In genomic region chr13:83574866-83575265, GRCm38 (mm10) we compare ENCODE assay signal across 22 mouse cellular contexts.
A peak's percentile ranks its signal among the peaks of the same experiment; 100 is the strongest.
DNase-seq lines count a peak whose midpoint lies in the region; ATAC-seq and TF ChIP-seq lines count a peak whose summit lies in the region.
"Had no signal": no experiment of that assay in that cellular context is flagged by ENCODE, and none has a peak within 500 bp of the region (broad histone marks: within the 10 kb centered on the region; RNA-seq: fewer than 3 reads in every experiment).

No protein-coding gene starts in this region.

- no peaks in the 10 kb centered on the region for H3K9me3 ChIP-seq in heart, embryonic 15.5 days (replicated peaks)
- H3K9me3 ChIP-seq: embryonic facial prominence, embryonic 13.5 days; hindbrain, embryonic 13.5 days; limb, embryonic 10.5 days; liver, embryonic 12.5 days; neural tube, embryonic 13.5 days; stomach, embryonic 15.5 days had no signal

- no peak overlapping the region for H3K4me3 ChIP-seq in heart, embryonic 15.5 days
- peak overlapping the region; percentile 10 for H3K4me3 ChIP-seq in lung, adult 2 months (replicated peaks; ENCODE audit: extremely low read depth, low read depth, low read length)
- no peak overlapping the region for H3K4me3 ChIP-seq in brown adipose tissue, adult 24 weeks (ENCODE audit: insufficient read depth, low read depth, low read length)
- H3K4me3 ChIP-seq: embryonic facial prominence, embryonic 13.5 days; hindbrain, embryonic 13.5 days; limb, embryonic 10.5 days; liver, embryonic 12.5 days; neural tube, embryonic 13.5 days; stomach, embryonic 15.5 days had no signal

- no peak for ATAC-seq in heart, embryonic 15.5 days (replicated peaks; ENCODE audit: insufficient number of reproducible peaks, insufficient read depth, low FRiP score, low read depth)
- ATAC-seq in neutrophil, adult 5-6 weeks (ENCODE audit: extremely low read depth, insufficient number of reproducible peaks, low FRiP score, poor library complexity, severe bottlenecking) = peak; percentile 7; the same call in 1 of the 2 replicates
- ATAC-seq: forebrain, embryonic 14.5 days; inflammation-experienced regulatory T-cells, adult 6 months; liver, embryonic 12.5 days had no signal

- 67% methylated on average over 8 of the region's 8 CpGs for WGBS in heart, embryonic 15.5 days
- 37% methylated on average over 8 of the region's 8 CpGs for WGBS in lung, adult 2 months

- peaks cover 37% of the 10 kb centered on the region for H3K4me1 ChIP-seq in heart, embryonic 15.5 days (replicated peaks)
- H3K4me1 ChIP-seq in lung, adult 2 months (ENCODE audit: control insufficient read depth, insufficient read depth, low read length) = peaks cover 9% of the 10 kb centered on the region
- H3K4me1 ChIP-seq in brown adipose tissue, adult 24 weeks (ENCODE audit: control insufficient read depth, insufficient read depth, insufficient read length, low read length) = peaks cover 10% of the 10 kb centered on the region

- no peak overlapping the region for H3K27ac ChIP-seq in heart, embryonic 15.5 days
- H3K27ac ChIP-seq in brown adipose tissue, adult 24 weeks (replicated peaks; ENCODE audit: low read depth, low read length) = peak overlapping the region; percentile 68; the same call in 1 of the 2 replicates
- H3K27ac ChIP-seq: hindbrain, embryonic 13.5 days; limb, embryonic 10.5 days; liver, embryonic 12.5 days; neural tube, embryonic 13.5 days had no signal

- peak overlapping the region; percentile 23; the same call in 1 of the 2 replicates for H3K4me2 ChIP-seq in heart, embryonic 15.5 days
- H3K4me2 ChIP-seq: embryonic facial prominence, embryonic 13.5 days; heart, embryonic 11.5 days; hindbrain, embryonic 13.5 days; neural tube, embryonic 13.5 days; stomach, embryonic 15.5 days had no signal

- no peak overlapping the region for H3K9ac ChIP-seq in heart, embryonic 15.5 days
- H3K9ac ChIP-seq: embryonic facial prominence, embryonic 13.5 days; hindbrain, embryonic 13.5 days; liver, embryonic 12.5 days; neural tube, embryonic 13.5 days; stomach, embryonic 15.5 days had no signal

- no peak for DNase-seq in heart, adult 8-10 months (ENCODE audit: low spot score)
- DNase-seq in lung, adult 2 months = no peak
- DNase-seq in lung, postnatal 10 days = no peak
- DNase-seq in cerebellum, postnatal 10 days = no peak
- DNase-seq: B cell, adult 2 months; cerebellum, adult 8-10 months; gastrocnemius, postnatal 36 days; kidney, adult 8-10 months; kidney, postnatal 14 days; thymus, adult 18-20 months had no signal

- no peak for TF ChIP-seq CTCF in lung, adult 2 months (IDR thresholded peaks at IDR 0.05; ENCODE audit: insufficient read depth, low read length)

- no peaks in the 10 kb centered on the region for H3K36me3 ChIP-seq in heart, embryonic 15.5 days
- H3K36me3 ChIP-seq: hindbrain, embryonic 13.5 days; limb, embryonic 10.5 days; liver, embryonic 12.5 days; neural tube, embryonic 13.5 days; stomach, embryonic 15.5 days had no signal

- H3K27me3 ChIP-seq in heart, embryonic 15.5 days = no peaks in the 10 kb centered on the region
- H3K27me3 ChIP-seq: embryonic facial prominence, embryonic 13.5 days; liver, embryonic 12.5 days; stomach, embryonic 15.5 days had no signal

- TF ChIP-seq POLR2A in lung, adult 2 months (IDR thresholded peaks at IDR 0.05; ENCODE audit: borderline replicate concordance, extremely low read depth, low read depth, low read length) = no peak
